Mouse (Mus musculus): ENCODE measurements at regions not wholly inside any gene's neighbourhood (a gene's known extent, or its start where the extent isn't known, plus 50 kb on each side); places are given as distances from the start of the nearest gene placed in this dataset.
A peak's percentile ranks its signal among the peaks of the same experiment; 100 is the strongest.
"Not testable (repeated sequence)": the region's sequence is repeated elsewhere in the genome, so short reads cannot be mapped to it uniquely, and the experiment has no call there.

DNA sequence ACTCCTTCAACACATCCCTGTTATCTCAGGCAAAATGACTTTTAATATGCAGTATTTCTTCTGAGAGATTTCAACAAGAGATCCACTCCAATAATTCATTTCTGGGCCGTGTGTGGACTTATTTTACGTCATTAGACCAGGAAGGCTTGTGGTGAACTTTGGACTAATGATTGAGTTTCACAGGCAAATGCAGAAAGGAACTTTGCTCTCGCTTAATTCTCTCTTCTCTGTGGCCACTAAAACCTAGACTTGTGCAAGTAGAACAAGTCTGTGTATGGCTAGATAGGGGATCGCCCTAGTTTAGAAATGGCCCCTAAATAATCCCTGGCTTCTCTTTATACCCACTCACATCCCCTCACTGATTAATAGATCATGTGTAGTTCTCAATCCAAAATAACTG lies 50.6 kb upstream of the Ppp1r12a start:
- no peak for DNase-seq (ENCODE audit: low spot score in 2 of 2)
- intact Hi-C loops (cut with DNase I), result no loop called here

DNA sequence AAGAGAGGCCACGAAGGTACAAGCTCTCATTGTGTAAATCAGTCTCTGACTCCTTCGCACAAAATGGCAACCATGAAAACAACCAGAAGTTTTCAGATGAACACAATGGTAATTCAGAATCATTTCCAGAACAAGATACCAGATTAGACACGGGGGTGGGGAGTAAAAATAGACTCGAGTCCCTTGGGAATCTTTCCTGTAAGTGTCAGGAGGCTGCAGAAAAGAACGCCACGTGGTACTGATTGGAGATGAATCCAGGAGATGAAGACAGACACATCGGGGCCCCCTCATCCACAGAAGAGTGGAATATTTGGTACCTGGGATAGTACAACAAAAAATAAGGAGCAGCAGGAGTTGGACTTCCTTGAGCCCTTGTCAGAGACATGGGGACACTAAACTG lies 51.1 kb upstream of the Ppp1r12a start:
- DNase-seq (ENCODE audit: low spot score in 2 of 2), result no peak
- intact Hi-C loops (cut with DNase I), result no loop called here

DNA sequence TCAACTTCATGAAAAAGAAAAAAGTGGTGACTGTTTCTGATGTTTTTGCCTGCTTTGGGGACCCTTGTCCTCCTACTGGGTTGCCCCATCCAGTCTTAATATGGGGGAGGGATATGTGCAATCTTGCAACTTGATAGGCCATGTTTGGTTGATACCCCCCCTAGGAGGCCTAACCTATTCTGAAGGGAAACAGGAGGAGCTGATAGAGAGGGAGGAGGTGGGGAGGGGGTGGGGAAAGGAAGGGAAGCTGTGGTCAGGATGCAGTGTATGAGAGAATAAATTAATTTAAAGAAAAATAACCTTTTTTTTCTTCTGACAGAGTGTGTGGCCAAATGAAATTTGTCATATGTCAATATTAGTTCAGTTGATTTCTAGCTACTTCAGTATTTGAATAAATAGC lies 51.8 kb upstream of the Ppp1r12a start:
- DNase-seq (ENCODE audit: low spot score in 2 of 2), result no peak

DNA sequence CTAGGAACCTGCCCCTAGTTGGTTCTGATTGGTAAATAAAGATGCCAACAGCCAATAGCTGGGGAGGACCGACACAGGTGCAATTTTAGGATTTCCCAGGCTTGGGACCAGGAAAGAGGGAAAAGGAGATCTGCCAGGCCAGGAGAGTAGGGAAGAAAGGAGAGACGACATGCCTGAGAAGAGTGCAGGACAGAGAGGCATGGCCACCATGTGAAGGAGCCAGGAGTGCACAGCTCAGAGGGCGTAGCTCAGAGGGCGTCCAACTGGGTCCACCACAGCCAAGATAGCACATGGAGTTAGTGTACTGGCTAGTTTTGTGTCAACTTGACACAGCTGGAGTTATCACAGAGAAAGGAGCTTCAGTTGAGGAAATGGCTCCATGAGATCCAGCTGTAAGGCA lies 53.5 kb upstream of the Ppp1r12a start:
- DNase-seq (ENCODE audit: low spot score in 2 of 2); intact Hi-C loops (cut with DNase I): not testable (repeated sequence)

More for the DNA sequence above, 51.8 kb upstream of the Ppp1r12a start:
- intact Hi-C loops (cut with DNase I), result no loop called here

DNA sequence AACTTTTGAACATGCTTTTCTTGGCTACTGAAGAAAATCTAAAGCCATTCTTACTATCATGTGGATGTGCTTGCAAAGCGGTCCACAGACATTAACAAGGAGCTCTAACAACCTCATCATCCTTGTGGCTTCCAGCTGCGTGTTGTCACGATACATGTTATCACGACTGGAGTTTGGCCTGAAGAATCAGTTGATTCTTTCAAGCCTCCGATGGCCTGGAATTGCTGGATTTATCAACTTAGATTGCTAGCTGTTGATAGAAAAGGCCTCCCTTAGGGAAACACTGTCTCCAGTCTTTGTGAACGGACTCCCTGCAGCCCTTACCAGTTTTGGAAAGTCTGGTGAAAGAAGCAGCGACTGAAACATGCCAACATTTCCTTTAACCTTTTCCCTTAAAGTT lies 60.5 kb upstream of the Ppp1r12a start:
- DNase-seq (ENCODE audit: low spot score in 2 of 2), result no peak
- intact Hi-C loops (cut with DNase I), result no loop called here

DNA sequence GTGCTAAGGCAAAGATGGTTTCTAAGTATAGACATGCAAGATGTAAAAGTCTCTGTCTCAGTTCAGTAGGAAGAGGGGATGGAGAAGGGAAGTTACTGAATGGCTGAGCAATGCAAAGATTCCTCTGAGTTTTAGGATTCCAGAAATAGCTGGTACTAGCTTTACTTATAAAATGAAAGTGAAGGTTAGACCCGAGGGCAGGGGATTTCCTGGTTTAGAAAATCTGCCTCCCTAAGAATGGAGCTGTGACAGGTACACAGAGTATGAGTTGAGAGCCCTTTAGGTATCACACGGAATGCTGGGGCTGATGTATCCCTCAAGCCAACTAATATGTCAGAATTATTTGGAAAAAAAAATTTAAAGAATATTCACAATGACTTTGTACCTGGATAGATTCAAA lies 69.0 kb upstream of the Ppp1r12a start:
- intact Hi-C loops (cut with DNase I), result no loop called here
- DNase-seq (ENCODE audit: low spot score in 2 of 2), result no peak

DNA sequence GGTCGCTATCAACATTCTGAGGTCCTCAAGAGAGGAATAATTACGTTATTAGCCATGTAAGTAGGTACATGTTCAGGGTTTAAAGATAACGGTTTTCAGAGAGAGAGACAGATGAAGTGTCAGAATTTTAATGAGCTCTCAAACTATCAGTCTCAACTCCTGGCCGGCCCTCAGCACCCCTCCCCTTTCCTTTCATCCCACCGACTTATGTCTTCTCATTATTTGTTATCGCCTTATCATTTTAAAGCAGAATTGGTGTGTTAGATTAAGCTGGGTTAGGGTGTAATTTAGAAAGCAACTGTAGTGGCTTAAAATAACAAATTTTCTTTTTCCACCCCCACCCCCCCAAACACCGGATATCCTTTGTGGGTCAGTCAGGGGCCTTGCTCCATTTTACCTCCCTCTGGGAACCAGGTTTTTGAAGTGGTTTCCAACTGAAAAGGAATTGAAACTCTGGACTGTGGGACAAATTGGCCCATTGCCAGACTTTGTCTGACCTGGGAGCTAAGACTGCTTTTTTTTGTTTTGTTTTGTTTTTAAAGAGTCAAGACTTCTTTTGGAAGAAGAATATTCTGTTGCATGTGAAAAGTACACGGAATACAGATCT lies 72.5 kb upstream of the Ppp1r12a start:
- intact Hi-C loops (cut with DNase I), result loop anchor here (5.0 kb wide), 1 partner anchor 73 kb away; the partner anchor contains the start of gene Ppp1r12a
- DNase-seq (ENCODE audit: low spot score in 2 of 2), result no peak

DNA sequence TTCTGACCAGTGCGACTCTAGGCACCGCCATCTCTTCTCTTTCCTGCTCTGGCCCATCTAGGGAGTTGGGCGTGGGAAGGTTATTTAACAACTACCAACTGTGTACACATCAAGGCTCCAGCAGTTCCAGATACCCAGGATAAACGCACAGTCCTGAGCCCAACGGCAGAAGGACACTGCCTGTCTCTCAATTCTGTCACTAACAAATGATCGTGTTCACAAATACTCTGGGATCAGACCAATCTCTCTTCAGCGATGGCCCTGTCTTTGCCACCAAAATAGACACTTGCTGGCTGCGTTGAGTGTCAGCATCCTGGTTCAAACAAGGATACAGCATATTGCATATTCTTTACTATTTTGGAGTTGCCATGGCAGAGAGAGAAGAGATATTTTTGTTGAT lies 73.1 kb upstream of the Ppp1r12a start:
- intact Hi-C loops (cut with DNase I), result loop anchor here (5.0 kb wide), 1 partner anchor 73 kb away; the partner anchor contains the start of gene Ppp1r12a
- peak; percentile 33 to 47 for DNase-seq (ENCODE audit: low spot score in 2 of 2)

DNA sequence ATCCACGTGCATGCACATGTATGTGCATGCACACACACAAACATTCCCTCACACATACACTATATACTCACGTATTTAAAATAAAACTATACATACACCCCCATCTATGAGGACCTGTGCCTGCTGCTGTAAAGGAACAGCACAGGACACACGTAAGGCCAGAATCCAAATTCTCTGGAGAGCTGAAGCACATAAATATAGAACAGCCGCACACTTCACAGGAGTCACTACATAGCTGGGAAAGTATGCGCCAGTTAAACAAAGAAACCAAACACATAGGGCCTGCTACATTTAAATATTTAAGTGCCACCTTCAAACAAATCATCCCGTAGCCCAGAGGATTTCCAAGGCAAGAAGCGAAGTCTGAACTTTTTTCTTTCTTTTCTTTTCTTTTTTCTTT lies 73.8 kb upstream of the Ppp1r12a start:
- DNase-seq (ENCODE audit: low spot score in 2 of 2), result no peak
- intact Hi-C loops (cut with DNase I), result loop anchor here (5.0 kb wide), 1 partner anchor 74 kb away; the partner anchor contains the start of gene Ppp1r12a

DNA sequence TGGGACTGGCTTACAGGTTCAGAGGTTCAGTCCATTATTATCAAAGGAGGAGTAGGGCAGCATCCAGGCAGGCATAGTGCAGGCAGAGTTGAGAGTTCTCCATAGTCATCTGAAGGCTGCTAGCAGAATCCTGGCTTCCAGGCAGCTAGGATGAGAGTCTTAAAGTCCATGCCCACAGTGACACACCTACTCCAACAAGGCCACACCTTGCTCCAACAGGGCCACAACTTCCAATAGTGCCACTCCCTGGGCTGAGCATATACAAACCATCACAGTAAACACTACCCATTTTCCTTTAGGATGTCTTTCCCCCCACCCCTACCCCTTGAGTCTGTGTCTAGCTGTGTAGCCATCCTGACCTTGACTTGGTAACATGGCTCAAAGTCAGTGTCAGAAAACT lies 78.8 kb upstream of the Ppp1r12a start:
- DNase-seq (ENCODE audit: low spot score in 2 of 2), result no peak
- intact Hi-C loops (cut with DNase I), result no loop called here

DNA sequence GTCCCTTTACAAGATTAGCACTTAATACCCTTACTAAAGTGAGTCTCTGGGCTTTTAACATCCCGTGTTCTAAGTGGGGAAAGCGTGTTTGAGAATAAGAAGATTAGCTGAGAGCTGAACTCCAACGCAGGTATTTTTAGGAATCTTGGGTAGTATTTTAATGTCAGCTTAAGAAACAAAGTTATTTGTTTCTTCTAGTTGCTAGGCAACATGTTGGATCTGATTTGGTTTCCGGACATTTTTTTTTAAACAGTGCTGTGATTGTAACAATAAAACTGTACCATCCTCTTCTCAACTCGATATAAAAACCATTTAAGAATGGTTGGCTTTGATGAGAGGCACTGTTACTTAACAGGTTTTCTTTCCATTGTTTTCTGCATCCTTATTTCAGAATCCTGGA lies 86.8 kb upstream of the Ppp1r12a start:
- intact Hi-C loops (cut with DNase I), result no loop called here
- no peak for DNase-seq (ENCODE audit: low spot score in 2 of 2)

DNA sequence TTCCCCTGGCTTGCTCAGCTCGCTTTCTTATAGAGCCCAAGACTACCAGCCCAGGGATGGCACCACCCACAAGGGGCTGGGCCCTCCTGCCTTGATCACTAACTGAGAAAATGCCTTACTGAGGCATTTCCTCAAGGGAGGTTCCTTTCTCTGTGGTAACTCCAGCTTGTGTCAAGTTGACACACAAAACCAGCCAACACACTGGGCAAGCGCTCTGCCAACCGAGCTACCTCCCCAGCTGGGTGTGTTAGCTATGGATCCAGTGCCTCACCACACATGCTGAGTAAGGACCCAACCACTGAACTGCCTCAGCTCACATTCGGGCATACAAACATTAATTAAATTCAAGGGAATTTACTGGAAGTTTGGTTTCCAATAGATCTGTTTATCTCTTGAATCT lies 88.2 kb upstream of the Ppp1r12a start:
- intact Hi-C loops (cut with DNase I), result no loop called here
- DNase-seq (ENCODE audit: low spot score in 2 of 2), result no peak

DNA sequence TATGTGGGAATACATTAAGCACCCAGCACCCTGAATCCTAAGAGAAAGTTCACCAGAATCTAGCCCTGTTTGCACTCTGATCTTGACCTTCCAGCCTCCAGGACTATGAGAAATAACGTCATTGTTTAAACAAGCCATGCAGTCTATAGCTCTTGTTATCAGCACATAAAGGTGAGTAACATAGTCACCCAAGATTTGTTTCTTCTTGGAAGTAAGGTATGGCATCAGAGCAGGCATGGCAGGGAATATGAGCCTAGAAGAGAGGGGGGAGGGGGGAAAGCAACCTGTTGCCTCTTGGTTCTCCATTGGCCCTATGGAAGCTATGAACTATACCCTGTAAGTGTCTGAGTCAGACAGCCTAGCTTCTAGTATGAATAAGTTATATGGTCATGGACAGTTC lies 89.8 kb upstream of the Ppp1r12a start:
- intact Hi-C loops (cut with DNase I), result no loop called here
- no peak for DNase-seq (ENCODE audit: low spot score in 2 of 2)

DNA sequence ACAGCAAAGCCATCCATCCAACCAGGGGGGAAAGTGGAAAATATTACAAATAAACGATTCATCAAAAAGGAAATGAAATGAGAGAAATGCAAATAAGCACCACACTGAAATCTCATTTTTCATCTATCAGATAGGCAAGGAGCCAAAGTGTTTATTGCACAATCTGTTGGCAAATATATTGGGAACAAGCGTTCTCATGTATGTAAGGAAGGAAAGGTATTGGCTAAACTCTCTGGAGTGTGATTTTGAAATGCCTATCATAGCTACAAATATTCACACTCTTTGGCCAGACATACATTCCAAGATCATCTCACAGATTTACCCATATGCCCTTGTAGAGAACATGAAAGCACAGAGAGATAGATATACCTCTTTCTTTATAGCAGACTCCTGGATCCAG lies 90.6 kb upstream of the Ppp1r12a start:
- DNase-seq (ENCODE audit: low spot score in 2 of 2), result no peak
- intact Hi-C loops (cut with DNase I), result no loop called here

DNA sequence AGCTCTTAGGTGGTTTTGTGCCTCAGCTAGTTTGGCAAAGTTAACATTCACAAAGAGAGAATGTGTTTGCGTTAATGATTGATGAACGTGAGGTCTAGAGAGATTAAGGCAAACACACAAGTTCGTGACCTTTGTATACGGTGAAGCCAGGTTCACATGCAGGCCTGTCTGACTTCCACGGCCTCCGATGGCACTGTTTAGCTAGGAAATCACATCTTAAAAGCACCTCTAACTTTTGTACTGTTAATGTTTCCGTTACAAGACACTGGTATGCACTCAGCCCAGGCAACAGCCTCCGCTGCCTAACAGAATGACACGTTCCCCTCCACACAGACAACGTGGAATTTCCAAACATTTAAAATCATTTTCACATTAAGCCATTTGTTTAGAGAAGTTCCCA lies 94.3 kb upstream of the Ppp1r12a start:
- no peak for DNase-seq (ENCODE audit: low spot score in 2 of 2)
- intact Hi-C loops (cut with DNase I), result no loop called here

DNA sequence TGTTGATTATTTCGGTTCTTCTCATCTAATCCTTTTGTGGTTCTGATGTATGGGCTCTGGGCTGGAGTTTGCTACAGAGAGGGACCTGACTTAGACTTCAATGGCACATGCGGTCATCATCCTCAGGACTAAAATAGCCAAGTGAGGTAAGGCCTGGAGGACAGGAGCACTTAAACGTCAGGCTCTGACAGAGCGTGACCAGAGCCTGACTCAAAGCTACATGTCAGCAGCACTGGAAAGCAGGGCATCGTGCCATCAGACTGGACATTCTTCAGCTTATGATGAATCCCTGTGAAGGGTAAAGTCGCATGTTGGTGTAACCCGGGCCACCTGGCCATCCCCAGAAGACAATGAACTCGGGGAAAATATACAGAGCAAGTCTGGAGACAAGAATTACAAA lies 95.8 kb upstream of the Ppp1r12a start:
- intact Hi-C loops (cut with DNase I), result no loop called here
- DNase-seq (ENCODE audit: low spot score in 2 of 2), result no peak

DNA sequence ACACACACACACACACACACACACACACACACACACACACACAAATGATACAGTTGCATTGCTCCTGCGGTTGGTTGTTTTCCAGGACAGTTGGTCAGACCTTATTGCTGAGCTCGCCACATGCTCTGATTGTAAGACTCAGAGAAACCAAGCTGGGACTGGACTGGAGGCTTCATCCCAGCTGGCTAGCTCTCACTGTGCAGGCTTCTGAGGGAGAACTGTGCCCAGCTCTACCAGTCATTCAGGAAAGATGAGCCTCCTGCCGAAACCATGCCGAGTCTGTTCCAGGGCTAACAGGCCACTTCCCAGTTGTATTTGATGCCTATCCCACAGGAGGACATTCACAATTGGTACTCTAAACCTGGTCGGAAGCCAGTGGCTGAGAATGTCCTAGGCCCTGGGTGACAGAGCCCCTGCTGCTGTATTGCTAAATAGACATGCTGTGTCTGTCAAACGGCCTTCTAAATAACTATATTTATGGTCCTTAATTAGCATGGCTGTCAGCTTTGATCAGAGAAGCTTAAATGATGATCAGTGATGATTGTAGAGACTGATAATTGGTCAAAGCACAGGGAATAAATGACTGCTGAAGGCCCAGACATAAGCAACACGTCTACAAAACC lies 100.1 kb upstream of the Ppp1r12a start:
- no peak for DNase-seq (ENCODE audit: low spot score in 2 of 2)
- intact Hi-C loops (cut with DNase I), result no loop called here

DNA sequence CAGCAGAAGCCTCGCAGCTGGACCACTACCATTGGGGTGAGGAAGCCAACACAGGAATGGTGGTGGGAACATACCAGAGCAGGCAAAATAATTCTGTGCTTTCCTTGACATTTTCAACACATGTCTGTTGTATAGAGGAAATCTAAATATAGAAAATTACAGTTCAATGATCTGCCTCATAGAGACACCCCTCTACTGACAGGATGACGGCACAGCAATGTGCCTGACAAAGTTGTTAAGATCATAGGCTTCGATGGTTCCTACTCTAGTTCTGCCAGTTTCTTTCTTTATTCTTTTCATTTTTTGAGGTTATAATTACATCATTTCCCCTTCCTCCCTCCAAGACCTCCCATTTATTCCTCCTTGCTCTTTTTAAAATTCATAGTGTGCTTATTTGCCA lies 101.4 kb upstream of the Ppp1r12a start:
- no peak for DNase-seq (ENCODE audit: low spot score in 2 of 2)
- intact Hi-C loops (cut with DNase I), result no loop called here

DNA sequence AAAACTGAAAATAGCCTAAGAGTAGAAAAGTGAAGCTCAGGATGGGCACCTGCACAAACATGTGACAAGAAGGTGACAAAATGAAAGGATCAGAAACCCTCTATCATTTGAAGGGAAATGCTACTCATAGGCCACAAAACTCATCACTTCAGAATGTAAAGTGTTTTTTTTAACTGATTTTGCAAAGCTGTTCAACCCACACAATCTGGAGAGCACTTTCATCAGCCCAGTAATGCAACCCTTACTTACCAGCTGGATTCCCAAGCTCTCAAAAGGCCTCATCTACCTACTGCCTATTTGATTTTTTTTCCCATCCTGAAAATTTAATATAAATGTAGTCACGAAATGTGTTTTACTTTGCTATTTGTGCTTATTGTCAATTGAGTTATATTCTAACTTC lies 110.4 kb upstream of the Ppp1r12a start:
- intact Hi-C loops (cut with DNase I), result no loop called here
- no peak for DNase-seq (ENCODE audit: low spot score in 2 of 2)

DNA sequence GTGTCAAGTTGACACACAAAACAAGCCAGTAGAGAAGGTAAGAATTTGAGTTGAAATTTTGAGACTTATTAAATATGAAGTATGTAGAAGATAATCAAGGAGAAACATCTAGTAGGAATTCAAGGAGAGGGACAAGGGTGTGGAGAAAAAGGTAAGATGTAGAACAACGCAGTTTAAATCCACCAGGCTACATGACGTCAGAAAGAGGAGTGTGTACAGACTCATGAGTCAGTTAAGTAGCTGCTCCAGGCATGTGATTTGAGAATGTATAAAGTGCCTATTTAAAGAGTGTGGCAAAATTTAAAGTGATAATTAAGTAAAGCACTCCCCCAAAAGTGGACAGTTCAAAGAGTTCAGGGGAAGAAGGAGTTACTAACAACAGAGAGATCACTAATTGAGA lies 113.6 kb upstream of the Ppp1r12a start:
- no peak for DNase-seq (ENCODE audit: low spot score in 2 of 2)
- intact Hi-C loops (cut with DNase I), result no loop called here

DNA sequence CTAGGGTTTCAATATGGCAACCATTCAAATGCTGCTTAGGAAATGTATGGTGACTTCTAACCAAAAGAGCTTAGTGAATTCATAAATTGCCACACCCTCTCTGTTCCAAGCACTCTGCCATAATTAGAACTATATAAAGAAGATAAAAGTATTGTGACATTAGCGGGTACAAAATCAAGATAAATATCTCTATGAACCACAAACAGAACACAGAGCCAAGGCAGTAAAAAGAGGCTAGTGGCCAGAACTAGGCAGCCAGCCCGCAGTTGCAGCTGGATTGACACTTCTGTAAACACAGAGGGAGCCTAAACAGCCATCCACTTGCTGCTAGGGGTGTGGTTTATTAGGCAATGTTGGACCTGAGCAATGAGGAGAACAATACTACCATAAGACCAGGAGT lies 118.5 kb upstream of the Ppp1r12a start:
- intact Hi-C loops (cut with DNase I), result no loop called here
- no peak for DNase-seq (ENCODE audit: low spot score in 2 of 2)

DNA sequence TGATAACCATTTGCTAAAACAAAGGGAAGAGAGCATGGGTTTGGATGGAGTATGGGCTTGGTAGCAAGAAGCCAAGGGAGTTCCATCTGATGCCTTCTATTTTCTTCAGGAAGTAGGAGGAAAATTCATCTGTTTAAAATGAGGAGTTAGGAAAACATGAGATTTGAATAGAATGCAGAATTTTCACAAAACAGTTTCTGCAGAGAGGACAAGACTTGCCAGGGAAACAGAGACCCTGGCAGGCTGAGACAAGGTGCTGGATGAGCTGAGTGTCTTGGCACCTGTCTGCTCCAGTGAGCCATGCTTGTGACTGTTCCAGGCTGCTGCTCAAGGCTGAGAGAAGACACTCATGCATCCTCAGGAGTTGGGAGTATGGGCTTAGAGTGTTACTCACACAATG lies 122.0 kb upstream of the Ppp1r12a start:
- peak; percentile 23 to 50 for DNase-seq (ENCODE audit: low spot score in 2 of 2)
- intact Hi-C loops (cut with DNase I), result no loop called here

All from left cerebral cortex, postnatal 36 days (tissue).